Mouse (Mus musculus): Measurements from ENCODE around the gene Taok3. TPM values are rescaled to one million over a fixed set of nuclear protein-coding genes. Genes with fewer than 3 reads are reported as not detected.

The Taok3 gene
- polyA plus RNA-seq, 1 experiment from 2014 or later = 47.0 TPM

DNA sequence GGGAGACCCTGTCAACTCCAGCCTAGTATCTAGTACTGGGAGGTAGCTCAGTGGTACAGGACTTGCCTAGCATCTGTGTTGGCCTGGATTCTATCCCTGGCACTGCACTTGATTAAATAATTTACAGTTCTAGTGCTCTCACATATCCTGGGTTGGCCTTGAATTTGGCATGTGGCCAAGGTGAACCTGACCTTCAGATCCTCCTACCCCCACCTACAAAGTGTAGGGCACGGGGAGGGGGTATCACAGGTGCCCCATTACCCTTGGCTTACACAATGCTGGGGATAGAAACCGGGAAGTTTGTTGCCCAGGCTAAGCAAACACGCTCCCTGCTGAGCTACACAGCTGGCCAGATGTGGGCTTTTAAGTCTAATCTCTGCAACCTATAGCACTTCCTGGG lies 183.0 kb downstream of the Taok3 start:
- Histone ChIP-seq H3K27me3 (no peaks in the 10 kb centered on the region), H3K4me2 (no peak overlapping the region), H3K4me1 (replicated peaks) (peaks cover 3% of the 10 kb centered on the region), H3K9ac (no peak overlapping the region), H3K36me3 (no peaks in the 10 kb centered on the region), H3K9me3 (no peaks in the 10 kb centered on the region), H3K4me3 (no peak overlapping the region), H3K27ac (no peak overlapping the region)
- ATAC-seq (ENCODE audit: low FRiP score) = no peak
- 80% methylated on average over 3 of the region's 3 CpGs for WGBS

DNA sequence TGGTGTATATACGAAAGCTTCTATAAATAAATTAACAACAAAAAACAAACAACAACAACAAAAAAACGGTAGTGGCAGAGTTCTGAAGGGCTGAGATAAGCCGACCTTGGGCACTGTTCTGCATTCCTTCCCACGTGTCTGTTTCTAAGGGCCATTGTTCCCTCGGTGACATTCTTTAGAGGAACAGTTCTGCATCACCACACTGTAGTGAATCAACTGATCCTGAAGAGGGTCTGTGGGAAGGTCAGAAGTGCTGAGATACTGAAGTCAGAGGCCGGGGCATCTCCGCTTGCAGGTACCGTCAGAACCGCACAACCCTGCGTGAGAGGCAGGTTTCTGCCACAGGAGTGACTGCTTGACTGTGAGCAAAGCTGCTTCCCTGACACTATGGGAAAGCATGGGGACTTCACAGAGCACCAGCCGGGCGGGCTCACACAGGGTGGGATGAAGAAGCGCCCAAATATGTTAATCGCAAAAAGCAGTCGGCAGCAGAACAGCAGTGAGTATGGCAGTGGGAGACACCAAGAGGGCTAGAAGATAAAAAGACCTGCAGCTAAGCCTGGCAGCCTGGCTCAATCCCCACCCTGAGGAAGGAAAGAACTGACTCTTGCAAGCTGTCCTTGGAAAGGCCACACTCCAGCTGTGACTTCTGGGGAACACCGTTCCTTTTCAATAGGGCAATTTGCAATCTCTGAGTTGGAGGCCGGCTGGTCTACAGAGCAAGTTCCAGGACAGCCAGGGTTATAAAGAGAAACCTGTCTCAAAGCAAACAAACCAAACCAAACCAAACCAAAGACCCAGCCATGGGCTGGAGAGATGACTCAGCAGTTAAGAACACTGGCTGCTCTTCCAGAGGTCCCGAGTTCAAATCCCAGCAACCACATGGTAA lies 184.0 kb downstream of the Taok3 start:
- H3K4me3 ChIP-seq = no peak overlapping the region
- ATAC-seq (ENCODE audit: low FRiP score) = no peak
- no peak overlapping the region for H3K4me2 ChIP-seq
- 42% methylated on average over 18 of the region's 18 CpGs for WGBS
- peaks cover 3% of the 10 kb centered on the region for H3K4me1 ChIP-seq (replicated peaks)
- H3K27me3 ChIP-seq = no peaks in the 10 kb centered on the region
- no peak overlapping the region for H3K27ac ChIP-seq
- H3K9ac ChIP-seq = no peak overlapping the region
- no peaks in the 10 kb centered on the region for H3K9me3 ChIP-seq
- H3K36me3 ChIP-seq = no peaks in the 10 kb centered on the region

DNA sequence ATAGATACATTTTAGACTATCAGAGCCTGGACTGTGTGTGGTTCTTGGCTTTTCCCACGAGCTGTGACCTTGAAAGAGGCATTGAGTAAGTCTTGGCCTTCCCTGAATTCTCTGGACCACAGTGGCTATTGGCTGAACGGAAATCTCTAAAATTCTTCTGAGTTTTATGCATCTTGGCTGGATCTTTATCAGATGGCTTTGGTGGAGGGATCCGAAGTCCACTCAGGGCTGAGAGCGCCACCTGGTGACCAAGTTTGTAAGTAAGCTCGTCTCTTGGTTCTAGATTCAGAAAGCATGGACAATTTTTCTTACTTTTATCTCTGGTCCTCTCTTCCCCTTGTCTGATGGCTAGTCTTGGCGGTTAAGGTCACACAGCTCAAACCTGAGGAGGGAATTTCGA lies 185.0 kb downstream of the Taok3 start:
- H3K27me3 ChIP-seq = no peaks in the 10 kb centered on the region
- no peak overlapping the region for H3K4me3 ChIP-seq
- no peak overlapping the region for H3K27ac ChIP-seq
- H3K36me3 ChIP-seq = no peaks in the 10 kb centered on the region
- H3K4me2 ChIP-seq = no peak overlapping the region
- no peak for ATAC-seq (ENCODE audit: low FRiP score)
- 83% methylated on average over 7 of the region's 7 CpGs for WGBS
- H3K4me1 ChIP-seq (replicated peaks) = peaks cover 3% of the 10 kb centered on the region
- no peak overlapping the region for H3K9ac ChIP-seq
- no peaks in the 10 kb centered on the region for H3K9me3 ChIP-seq

DNA sequence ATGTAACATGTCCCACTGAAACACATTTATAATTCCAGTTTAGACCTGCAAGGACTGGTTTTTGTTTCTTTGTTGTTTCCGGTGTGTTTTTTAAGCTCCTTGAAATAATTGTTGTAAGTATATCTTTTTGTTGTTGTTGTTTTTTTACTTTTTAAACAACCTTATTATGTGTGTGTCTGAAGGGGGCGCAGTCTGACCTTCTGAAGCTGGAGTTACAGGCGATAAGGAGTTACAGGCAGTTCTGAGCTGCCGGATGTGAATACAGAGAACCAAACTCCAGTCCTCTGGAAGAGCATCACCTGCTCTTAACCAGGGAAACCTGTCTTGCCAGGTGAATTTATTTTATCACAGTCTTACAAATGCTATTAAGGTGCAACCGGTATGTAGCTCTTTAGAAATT lies 185.8 kb downstream of the Taok3 start:
- Histone ChIP-seq H3K27ac (no peak overlapping the region), H3K9ac (no peak overlapping the region), H3K9me3 (no peaks in the 10 kb centered on the region), H3K4me3 (no peak overlapping the region), H3K36me3 (no peaks in the 10 kb centered on the region), H3K4me2 (no peak overlapping the region), H3K4me1 (replicated peaks) (peaks cover 3% of the 10 kb centered on the region), H3K27me3 (no peaks in the 10 kb centered on the region)
- 94% methylated on average over 5 of the region's 5 CpGs for WGBS
- no peak for ATAC-seq (ENCODE audit: low FRiP score)

DNA sequence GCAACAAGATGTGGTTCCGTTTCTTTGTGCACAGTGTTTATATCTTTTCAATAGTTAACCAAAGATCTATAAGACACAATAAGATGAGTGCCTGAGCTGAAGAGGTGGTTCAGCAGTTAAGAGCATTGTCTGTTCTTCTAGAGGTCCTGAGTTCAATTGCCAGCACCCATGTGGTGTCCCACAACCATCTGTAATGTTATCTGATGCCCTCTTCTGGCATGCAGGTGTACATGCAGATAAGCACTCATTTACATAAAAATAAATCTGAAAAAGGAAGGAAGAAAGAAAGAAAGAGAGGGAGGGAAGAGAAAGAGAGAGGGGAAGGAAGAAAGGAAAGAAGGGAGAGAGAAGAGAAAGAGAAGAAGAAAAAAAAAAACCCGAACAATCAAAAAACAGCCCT lies 186.9 kb downstream of the Taok3 start:
- H3K4me1 ChIP-seq (replicated peaks) = peaks cover 3% of the 10 kb centered on the region
- no peak overlapping the region for H3K27ac ChIP-seq
- H3K36me3 ChIP-seq = no peaks in the 10 kb centered on the region
- H3K9me3 ChIP-seq = no peaks in the 10 kb centered on the region
- no peak overlapping the region for H3K9ac ChIP-seq
- WGBS = 94% methylated on average over 2 of the region's 2 CpGs
- H3K27me3 ChIP-seq = no peaks in the 10 kb centered on the region
- no peak overlapping the region for H3K4me2 ChIP-seq
- no peak for ATAC-seq (ENCODE audit: low FRiP score)
- no peak overlapping the region for H3K4me3 ChIP-seq

DNA sequence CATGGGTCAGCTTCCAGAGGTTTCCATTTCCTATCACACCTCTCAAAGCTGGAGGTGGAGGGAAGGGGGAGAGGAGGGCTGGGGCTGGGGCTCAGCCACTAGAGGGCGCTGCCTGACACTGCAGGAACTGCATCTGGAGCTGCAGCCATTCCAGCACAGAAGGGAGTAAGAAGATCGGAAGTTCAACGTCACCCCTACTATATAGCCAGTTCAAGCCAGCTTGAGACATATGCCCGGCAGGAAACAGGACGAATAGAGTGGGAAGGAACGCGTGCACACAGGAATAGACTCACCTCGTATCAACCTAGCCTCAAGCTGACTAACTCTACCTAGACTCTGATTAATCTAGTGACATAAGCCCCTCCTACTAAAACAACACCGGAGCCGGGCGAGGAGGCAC lies 187.8 kb downstream of the Taok3 start:
- Histone ChIP-seq H3K4me1 (replicated peaks) (peaks cover 3% of the 10 kb centered on the region), H3K4me2 (no peak overlapping the region), H3K9ac (no peak overlapping the region), H3K36me3 (no peaks in the 10 kb centered on the region), H3K27me3 (no peaks in the 10 kb centered on the region), H3K27ac (no peak overlapping the region), H3K4me3 (no peak overlapping the region), H3K9me3 (no peaks in the 10 kb centered on the region)
- 44% methylated on average over 11 of the region's 11 CpGs for WGBS
- ATAC-seq (ENCODE audit: low FRiP score) = no peak

DNA sequence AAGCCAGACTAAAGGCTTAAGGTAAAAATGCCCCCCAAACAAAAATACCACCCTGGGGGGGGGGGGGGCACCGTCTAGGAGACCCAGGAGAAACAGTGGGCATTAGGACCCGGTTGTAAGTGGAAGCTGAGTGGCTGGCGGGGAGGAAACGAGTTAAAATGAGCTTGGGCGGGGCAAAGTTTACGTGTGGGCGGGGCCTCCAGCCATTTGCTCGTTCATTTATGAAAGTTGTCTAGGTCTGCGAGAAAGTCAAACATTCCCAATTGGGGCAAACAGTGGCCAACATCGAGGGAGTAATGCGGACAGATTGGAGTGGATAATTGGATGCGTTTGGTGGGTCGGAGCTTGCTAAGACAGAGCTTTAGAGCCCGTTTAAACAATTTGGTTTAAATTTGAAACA lies 193.5 kb downstream of the Taok3 start:
- ATAC-seq (ENCODE audit: low FRiP score) = no peak
- WGBS = 32% methylated on average over 14 of the region's 14 CpGs
- H3K27ac ChIP-seq = no peak overlapping the region
- H3K36me3 ChIP-seq = no peaks in the 10 kb centered on the region
- H3K9ac ChIP-seq = no peak overlapping the region
- H3K27me3 ChIP-seq = peaks cover 35% of the 10 kb centered on the region
- peak overlapping the region; percentile 14; the same call in 1 of the 2 replicates for H3K4me3 ChIP-seq
- H3K4me1 ChIP-seq (replicated peaks) = peaks cover 13% of the 10 kb centered on the region
- no peaks in the 10 kb centered on the region for H3K9me3 ChIP-seq
- H3K4me2 ChIP-seq = peak overlapping the region; percentile 26

DNA sequence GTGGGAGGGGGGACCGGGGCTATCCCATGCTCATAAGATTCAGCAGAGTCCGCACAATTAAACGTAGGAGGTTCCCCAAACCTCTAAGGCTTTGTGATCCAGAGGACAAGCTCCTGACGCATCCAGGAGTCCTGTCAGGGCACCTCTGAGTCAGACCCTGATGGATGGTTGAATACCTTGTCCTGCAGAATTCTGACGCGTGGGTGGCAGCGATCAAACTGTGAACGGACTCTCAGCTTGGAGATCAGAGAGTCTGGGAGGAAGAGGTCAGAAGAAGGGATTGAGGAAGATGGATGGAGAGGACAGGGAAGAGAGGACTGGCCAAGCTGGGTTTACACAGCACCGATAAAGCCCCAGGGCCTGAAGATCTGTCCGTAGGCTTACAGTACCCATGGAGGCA lies 194.0 kb downstream of the Taok3 start:
- Histone ChIP-seq H3K9me3 (no peaks in the 10 kb centered on the region), H3K4me2 (peak overlapping the region; percentile 26), H3K4me3 (no peak overlapping the region), H3K36me3 (no peaks in the 10 kb centered on the region), H3K9ac (no peak overlapping the region), H3K27me3 (peaks cover 39% of the 10 kb centered on the region), H3K4me1 (replicated peaks) (peaks cover 17% of the 10 kb centered on the region), H3K27ac (no peak overlapping the region)
- no peak for ATAC-seq (ENCODE audit: low FRiP score)
- WGBS = 41% methylated on average over 10 of the region's 10 CpGs

DNA sequence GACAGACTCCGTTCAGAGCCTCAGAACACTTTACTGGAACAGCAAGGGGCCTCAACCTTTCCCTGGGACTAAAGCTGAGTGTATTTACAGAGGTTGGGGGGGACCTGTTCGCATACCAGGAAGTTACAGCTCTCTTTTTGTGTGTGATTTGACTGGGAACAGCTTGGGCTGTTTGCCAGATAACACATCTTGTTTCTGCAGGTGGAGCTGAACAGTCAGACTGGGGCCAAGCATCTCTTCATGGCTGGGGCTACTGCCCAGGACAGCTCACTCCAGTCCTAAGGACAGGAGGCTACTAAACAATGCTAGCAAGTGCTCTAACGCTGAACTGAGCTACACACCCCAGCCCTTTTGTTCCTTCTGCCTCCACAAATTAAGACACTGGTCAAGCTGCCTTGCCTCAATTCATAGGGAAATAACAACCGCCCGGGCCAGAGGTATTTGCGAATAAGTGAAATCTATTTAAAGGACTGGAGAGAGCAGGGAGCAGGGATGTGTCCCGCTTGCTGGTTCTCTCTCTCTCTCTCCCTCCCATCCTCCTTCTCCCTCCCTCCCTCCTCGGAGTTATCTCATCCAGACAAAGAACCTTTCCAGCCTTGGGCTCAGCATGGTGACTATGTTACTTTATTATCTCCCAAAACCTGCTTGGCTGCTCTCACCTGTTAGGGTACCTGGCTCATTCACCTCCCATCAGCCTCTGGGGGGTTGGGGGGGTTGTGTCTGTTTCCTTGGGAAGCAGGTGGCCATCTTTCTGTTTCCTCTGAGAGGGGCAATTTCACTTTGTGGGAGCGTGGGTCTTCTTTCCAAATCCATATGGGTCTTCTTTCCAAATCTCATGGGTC lies 194.9 kb downstream of the Taok3 start:
- Histone ChIP-seq H3K27me3 (peaks cover 48% of the 10 kb centered on the region), H3K27ac (no peak overlapping the region), H3K9me3 (no peaks in the 10 kb centered on the region), H3K4me1 (replicated peaks) (peaks cover 24% of the 10 kb centered on the region), H3K4me3 (no peak overlapping the region), H3K9ac (no peak overlapping the region), H3K4me2 (no peak overlapping the region), H3K36me3 (no peaks in the 10 kb centered on the region)
- 14% methylated on average over 9 of the region's 9 CpGs for WGBS
- ATAC-seq (ENCODE audit: low FRiP score) = no peak

DNA sequence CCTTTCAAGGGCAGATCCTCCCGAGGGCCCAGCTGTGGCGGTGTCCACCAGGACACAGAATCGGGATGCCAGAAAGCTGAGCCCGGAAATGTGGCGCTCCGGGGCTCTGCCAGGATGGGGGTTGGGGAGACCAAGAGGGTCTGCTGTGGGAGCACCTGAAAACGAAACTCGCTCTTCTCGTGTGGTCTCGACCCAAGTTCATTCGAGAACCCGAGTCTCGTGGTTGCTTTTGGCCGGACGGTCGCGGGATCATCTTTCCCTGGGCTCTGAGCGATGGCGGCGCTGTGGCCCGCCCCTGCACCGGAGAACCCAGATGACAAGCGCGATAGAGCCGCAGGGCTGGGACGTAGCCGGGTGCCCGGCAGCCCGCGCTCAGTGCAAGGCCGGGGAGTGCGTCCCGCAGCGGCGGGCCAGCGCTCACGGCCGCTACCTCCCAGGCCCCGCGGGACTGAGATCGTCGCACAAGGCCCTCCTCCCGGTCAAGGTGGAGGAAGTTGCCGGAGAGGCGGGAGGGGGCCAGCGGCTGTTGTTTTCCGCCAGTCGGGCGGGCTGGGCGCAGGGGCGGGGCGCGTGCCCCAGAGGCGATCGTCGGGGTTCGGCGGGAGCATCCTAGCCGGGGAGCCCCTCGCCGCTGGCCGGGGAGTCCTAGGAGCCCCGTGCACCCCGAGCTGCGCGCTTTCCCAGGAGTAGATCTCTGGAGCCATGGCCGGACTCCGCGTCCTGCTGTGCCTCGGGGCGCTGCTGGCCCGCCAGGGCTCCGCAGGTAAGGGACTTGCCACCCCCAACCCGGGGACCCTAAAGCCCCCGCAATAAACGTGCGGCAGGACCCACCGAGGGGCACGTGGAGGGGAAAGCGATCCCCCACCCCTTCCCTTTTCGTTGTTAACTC lies 199.1 kb downstream of the Taok3 start, which contains the start of gene Vsig10:
Vsig10 (plus strand) TSS at position 343 of the 889 bp plus-strand sequence.
- Histone ChIP-seq H3K27me3 (peaks cover 63% of the 10 kb centered on the region), H3K36me3 (no peaks in the 10 kb centered on the region), H3K27ac (no peak within 1 kb of the TSS), H3K9ac (peak within 1 kb of the TSS; percentile 79), H3K4me3 (peak within 1 kb of the TSS; percentile 66), H3K4me2 (peak within 1 kb of the TSS; percentile 99), H3K9me3 (no peaks in the 10 kb centered on the region), H3K4me1 (replicated peaks) (peaks cover 27% of the 10 kb centered on the region)
- under 1% methylated on average over 79 of the region's 81 CpGs for WGBS
- peak; percentile 80 for ATAC-seq (ENCODE audit: low FRiP score)

DNA sequence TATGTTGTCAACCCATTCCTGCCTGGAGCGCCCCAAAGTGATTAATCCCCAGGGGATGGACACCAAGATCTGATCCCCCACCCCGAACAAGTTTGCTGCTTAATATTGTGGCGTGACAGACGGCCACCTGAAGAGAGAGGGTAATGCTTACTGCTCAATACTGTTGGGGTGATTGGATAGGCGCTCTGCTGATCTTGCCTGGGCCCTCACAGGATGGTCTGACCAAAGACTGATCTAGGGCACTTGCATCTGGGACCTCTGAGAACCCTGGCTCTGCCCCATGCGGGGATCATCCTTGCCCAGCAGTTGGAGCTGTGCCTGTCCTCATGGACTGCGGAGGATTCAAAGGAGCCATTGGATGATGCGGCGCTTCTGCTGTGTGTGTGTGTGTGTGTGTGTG lies 203.8 kb downstream of the Taok3 start:
- H3K4me1 ChIP-seq (replicated peaks) = peaks cover 11% of the 10 kb centered on the region
- ATAC-seq (ENCODE audit: low FRiP score) = no peak
- H3K4me2 ChIP-seq = no peak overlapping the region
- H3K36me3 ChIP-seq = no peaks in the 10 kb centered on the region
- H3K27me3 ChIP-seq = peaks cover 30% of the 10 kb centered on the region
- H3K4me3 ChIP-seq = no peak overlapping the region
- no peak overlapping the region for H3K9ac ChIP-seq
- no peaks in the 10 kb centered on the region for H3K9me3 ChIP-seq
- 80% methylated on average over 9 of the region's 9 CpGs for WGBS
- H3K27ac ChIP-seq = no peak overlapping the region

Measured in hindbrain, embryonic 13.5 days (tissue).